Mouse (Mus musculus) pancreas, adult 10 weeks (tissue): Measurements from ENCODE around the gene Foxj3. TPM values are rescaled to one million over a fixed set of nuclear protein-coding genes. Genes with fewer than 3 reads are reported as not detected.

Experiments used
- polyA plus RNA-seq: library from polyadenylated mRNA; stranded (reverse); fragments of 350-450 nt; fragmentation: Illumina TruSeq; extraction: RNeasy Lipid Tissue Mini Kit (QIAGEN cat#74804); gene quantifications from one replicate; pipeline ENCODE4 v1.2.3, GENCODE M21; 2015; ENCODE audit warnings: low read depth, low replicate concordance; ENCODE audit not compliant: insufficient read depth

Gene Foxj3
- 5.0 TPM for polyA plus RNA-seq

GRCm38 (mm10) chr4:119536615-119537014 is at the start of gene Foxj3:
TSS of gene Foxj3 (plus strand) at chr4:119537004.

GRCm38 (mm10) chr4:119492291-119492932 is 44.4 kb upstream of the Foxj3 start, which contains the start of gene Rimkla:
TSS of gene Rimkla (minus strand) at chr4:119492628.

DNA sequence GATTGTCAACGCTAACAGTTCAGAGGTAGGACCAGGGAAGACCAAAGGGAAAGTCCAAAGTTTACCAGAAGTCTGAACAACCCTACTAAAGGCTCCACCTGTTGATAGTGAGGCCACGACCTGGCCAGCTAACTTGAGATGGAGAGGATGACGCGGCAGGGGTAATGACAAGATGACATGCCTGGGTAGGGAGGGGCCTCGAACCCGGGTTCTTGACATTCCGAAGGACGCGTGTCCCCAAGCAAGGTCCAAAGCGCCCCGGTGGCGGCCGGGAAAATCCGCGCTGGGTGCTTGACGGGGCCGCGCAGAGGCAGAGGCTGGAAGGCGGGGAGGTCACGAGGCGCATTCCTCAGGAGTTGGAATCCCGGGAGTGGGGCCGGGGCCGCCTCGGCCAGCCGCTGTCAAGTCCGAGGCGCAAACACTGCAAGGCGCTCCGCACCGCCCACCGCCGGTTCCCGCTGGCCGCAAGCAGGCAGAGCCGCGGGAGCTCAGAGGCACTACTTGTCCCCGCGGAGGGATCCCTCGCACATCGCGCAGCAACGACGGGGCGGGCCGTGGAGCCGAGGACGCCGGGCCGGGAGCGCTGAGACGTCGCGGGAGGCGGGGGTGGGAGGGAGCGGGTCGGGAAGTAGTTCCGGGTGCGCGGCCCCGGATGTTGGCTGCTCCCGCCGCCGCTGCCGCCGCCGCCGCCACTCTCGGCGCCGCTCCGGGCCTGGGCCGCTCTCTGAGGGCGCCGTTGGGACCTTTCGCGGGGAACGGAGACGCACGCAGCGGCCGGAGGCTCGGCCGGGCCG is 2.4 kb downstream of the Foxj3 start, which contains the start of gene Frg2f1:
TSS of gene Frg2f1 (minus strand) at position 499 of the 794 bp plus-strand sequence.

DNA sequence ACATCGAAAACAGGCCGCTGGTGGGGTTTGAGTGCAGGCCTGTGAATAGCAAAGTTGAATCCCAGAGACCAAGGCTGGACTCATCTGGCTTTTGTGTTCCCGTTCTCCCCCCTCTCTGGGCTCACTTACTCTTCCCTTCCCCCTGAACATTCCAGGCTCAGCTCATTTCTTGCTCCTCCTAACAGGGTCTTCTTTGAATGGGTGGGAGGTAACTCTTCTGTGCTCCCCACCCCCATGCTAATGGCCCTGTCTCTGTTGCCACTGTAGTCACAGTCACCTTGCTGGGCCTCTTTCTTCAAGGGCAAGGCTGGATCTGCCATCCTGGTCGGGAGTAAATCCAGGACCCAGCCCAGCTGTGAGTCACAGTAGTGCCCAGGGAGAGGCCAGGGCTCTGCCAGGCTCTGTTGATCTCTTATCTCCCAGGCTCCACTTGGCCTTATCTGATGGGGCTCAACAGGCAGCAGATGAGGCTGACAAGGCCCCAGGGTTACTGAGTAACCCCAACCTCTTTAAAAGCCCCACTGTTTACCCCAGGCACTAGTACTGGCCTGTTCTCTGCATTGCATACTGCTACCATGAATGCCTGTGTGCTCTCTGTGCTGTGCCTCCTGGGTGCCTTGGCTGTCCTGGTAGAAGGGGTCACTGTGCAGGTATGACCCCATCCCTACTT is 100.5 kb downstream of the Foxj3 start, which contains the start of gene Guca2a:
TSS of gene Guca2a (plus strand) at position 529 of the 670 bp plus-strand sequence.

DNA sequence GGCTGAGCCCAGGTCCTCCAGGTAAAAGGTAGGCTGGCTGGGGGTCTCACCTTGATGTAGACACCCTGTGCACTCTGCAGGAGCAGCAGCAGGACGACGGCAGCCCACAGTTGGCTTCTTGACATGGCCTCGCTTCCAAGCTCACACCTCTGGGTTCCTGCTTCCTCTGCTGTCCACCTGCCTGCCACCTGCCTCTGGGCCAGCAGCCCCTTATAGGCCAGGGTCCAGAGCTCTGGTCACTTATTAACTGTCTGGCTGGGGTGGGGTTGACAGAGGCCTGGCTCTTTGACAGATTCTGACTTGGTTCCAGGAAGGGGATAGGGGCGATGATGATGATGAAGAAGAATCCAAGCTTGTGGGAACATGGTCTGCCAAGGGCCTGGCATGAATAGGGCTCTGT is 121.9 kb downstream of the Foxj3 start, which contains the start of gene Guca2b:
TSS of gene Guca2b (minus strand) at position 224 of the 400 bp plus-strand sequence.

Other genes with a start within 250 kb of the Foxj3 start
- 82.7 TPM for gene Ybx1, start 242.4 kb upstream of the Foxj3 start, polyA plus RNA-seq
- 6.9 TPM for gene Ppih, start 216.5 kb upstream of the Foxj3 start, polyA plus RNA-seq
- 1.5 TPM for gene Ccdc30, start 121.5 kb upstream of the Foxj3 start, polyA plus RNA-seq
- gene Ppcs, start 114.6 kb upstream of the Foxj3 start, polyA plus RNA-seq, result 3.3 TPM
- not detected for gene Zmynd12, start 114.2 kb upstream of the Foxj3 start, polyA plus RNA-seq
- gene Rimkla, start 44.4 kb upstream of the Foxj3 start, polyA plus RNA-seq, result 0.31 TPM
- 2.3 TPM for gene Frg2f1, start 2.5 kb downstream of the Foxj3 start, polyA plus RNA-seq
- not detected for gene Guca2a, start 100.7 kb downstream of the Foxj3 start, polyA plus RNA-seq
- not detected for gene Guca2b, start 122.0 kb downstream of the Foxj3 start, polyA plus RNA-seq
- 8.5 TPM for gene Hivep3, start 196.8 kb downstream of the Foxj3 start, polyA plus RNA-seq